Comparison of ENCODE assay signal across 14 mouse cellular contexts in genomic region chr6:89665667-89666066, GRCm38 (mm10). TPM values are rescaled to one million over a fixed set of nuclear protein-coding genes. Genes with fewer than 3 reads are reported as not detected.
"Had no signal": no experiment of that assay in that cellular context is flagged by ENCODE, and none has a peak within 500 bp of the region (broad histone marks: within the 10 kb centered on the region; RNA-seq: fewer than 3 reads in every experiment).

No protein-coding gene starts in this region.

- ATAC-seq: intestine, embryonic 16.5 days; liver, postnatal 0 days had no signal

- DNase-seq: kidney, adult 2 months; kidney, postnatal 25 days; left cerebral cortex, postnatal 4 days; liver, postnatal 0 days; lung, postnatal 14 days; lung, postnatal 4 days; right cerebral cortex, adult 18-20 months; thymus, postnatal 25 days had no signal

RNA-seq across cellular contexts. Expression of gene Vmn1r40, which starts 41.7 kb away (rescaled TPM):
- total RNA-seq: layer of hippocampus, adult 2 months; layer of hippocampus, postnatal 14 days; left cerebral cortex, adult 8-10 months; left cerebral cortex, postnatal 14 days; left cerebral cortex, postnatal 4 days; megakaryocyte, adult 5-6 weeks had no signal
